Mouse (Mus musculus) stomach, postnatal 0 days (tissue): ENCODE data around the gene Tpm1.

Source experiments
- CTCF ChIP-seq: IDR thresholded peaks from 2 replicates; pipeline ENCODE4 v1.5.1; 2016; ENCODE audit warnings: antibody characterized with exemption, low read depth, mild to moderate bottlenecking, moderate library complexity
- EP300 ChIP-seq: optimal IDR thresholded peaks from 2 replicates; pipeline ENCODE3; 2016; ENCODE audit warnings: antibody characterized with exemption

- TF ChIP-seq CTCF (no peak), EP300 (no peak)
Observed at GRCm38 (mm10) chr9:67024889-67025692, 24.1 kb downstream of the Tpm1 start.
